Mouse (Mus musculus): ENCODE results near the gene March7. TPM values are rescaled to one million over a fixed set of nuclear protein-coding genes. Genes with fewer than 3 reads are reported as not detected.

The March7 gene
- polyA plus RNA-seq, 1 experiment from 2014 or later = 71.1 TPM

DNA sequence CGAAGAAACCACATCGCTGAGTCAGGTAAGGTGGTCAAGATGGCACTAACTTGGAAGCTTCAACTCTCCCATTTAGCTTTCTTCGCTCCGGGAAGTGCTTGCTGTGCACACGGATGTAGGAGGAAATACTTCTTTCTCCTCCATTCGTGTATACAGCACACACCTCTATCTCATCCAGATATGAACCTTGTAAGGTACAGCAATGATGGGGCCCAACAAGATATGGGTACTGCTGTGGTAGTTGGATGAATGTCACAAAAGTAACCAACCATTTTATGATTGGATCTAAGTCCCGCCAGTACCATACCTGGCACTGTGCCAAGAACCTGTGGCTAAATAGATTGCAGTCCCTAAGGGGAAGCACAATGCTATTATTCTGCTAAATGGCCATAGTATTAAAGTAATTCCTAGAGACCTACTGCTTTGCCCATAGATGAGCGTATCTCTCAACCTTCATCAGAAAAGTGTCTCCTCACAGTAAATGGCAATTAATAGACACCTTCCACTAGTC is 75.5 kb downstream of the March7 start:
- Histone ChIP-seq H3K27ac (ENCODE audit: poor library complexity, severe bottlenecking) (no peak overlapping the region), H3K4me1 (replicated peaks) (peaks cover 7% of the 10 kb centered on the region; the same call in 1 of the 2 replicates), H3K4me3 (no peak overlapping the region), H3K9me3 (replicated peaks) (no peaks in the 10 kb centered on the region), H3K27me3 (replicated peaks) (no peaks in the 10 kb centered on the region), H3K4me2 (no peak overlapping the region), H3K36me3 (no peaks in the 10 kb centered on the region), H3K9ac (no peak overlapping the region)
- WGBS = 85% methylated on average over 8 of the region's 8 CpGs
- ATAC-seq (ENCODE audit: insufficient number of reproducible peaks, low FRiP score) = no peak

DNA sequence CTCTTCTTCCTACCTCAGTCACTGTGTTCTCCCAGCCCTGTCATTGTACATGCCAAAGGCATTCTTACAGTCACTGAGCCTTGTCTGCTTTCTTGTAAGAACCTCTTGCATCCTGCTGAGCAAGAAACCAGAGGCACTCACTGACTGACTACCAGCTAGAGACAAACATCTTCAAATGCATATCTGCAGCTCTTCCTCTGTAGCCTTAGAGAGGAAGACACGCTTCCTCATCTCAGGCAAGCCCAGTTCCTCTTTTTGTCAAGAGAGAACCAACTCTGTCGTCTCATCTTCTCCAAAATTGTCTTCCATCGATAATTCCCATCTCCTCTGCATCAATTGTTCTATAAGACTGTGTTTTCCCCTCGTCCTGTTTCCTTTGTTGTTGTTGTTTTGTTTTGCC is 78.9 kb downstream of the March7 start:
- Histone ChIP-seq H3K9me3 (replicated peaks) (no peaks in the 10 kb centered on the region), H3K4me3 (no peak overlapping the region), H3K4me2 (no peak overlapping the region), H3K4me1 (replicated peaks) (peaks cover 5% of the 10 kb centered on the region; the same call in 1 of the 2 replicates), H3K27ac (ENCODE audit: poor library complexity, severe bottlenecking) (no peak overlapping the region), H3K9ac (no peak overlapping the region), H3K36me3 (no peaks in the 10 kb centered on the region), H3K27me3 (replicated peaks) (no peaks in the 10 kb centered on the region)
- whole genome bisulfite sequencing = 66% methylated on average over 4 of the region's 4 CpGs
- ATAC-seq (ENCODE audit: insufficient number of reproducible peaks, low FRiP score) = no peak

DNA sequence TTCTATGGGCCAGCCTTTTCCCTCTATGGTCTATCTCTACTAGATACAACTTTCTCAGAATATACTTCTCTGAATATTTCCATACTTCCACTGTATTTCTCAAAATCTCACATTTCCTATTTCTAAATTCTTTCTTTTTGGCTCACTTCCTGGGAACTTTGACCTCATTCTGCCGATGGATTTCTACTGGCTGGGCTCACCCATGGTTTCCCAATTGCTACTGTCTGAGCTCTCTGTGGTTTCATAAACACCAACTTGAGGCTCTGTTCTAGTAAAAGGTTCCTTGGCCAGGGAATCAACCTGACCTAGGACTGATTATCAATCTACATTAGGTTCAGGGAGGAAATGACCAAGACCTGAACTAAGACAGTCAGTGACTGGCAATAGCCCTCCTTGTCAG is 79.8 kb downstream of the March7 start:
- Histone ChIP-seq H3K27ac (ENCODE audit: poor library complexity, severe bottlenecking) (no peak overlapping the region), H3K9ac (no peak overlapping the region), H3K36me3 (no peaks in the 10 kb centered on the region), H3K4me2 (no peak overlapping the region), H3K9me3 (replicated peaks) (no peaks in the 10 kb centered on the region), H3K4me3 (no peak overlapping the region), H3K27me3 (replicated peaks) (no peaks in the 10 kb centered on the region), H3K4me1 (replicated peaks) (no peaks in the 10 kb centered on the region)
- 68% methylated on average over 1 of the region's 1 CpGs for WGBS
- ATAC-seq (ENCODE audit: insufficient number of reproducible peaks, low FRiP score) = no peak

DNA sequence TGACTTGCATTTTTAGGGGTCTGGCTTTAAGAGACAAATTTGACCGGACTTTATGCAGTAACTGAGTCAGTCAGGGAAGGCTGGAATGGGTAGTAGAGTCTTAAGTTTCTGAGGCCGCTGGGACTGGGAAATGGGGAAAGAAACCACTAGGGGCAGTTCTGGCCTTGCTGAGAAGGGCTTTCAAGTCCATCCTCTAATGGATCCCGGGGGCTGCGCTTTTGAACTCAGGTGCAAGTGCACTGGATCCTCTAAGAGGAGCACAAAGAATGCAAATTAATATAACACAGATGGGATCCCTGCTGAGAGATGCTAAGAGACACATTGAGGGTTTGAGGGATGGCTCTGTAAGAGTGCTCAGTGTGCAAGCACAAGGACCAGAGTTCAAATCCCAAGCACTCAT is 81.7 kb downstream of the March7 start:
- WGBS = 87% methylated on average over 4 of the region's 4 CpGs
- Histone ChIP-seq H3K36me3 (no peaks in the 10 kb centered on the region), H3K4me1 (replicated peaks) (no peaks in the 10 kb centered on the region), H3K27me3 (replicated peaks) (no peaks in the 10 kb centered on the region), H3K4me2 (no peak overlapping the region), H3K27ac (ENCODE audit: poor library complexity, severe bottlenecking) (no peak overlapping the region), H3K9me3 (replicated peaks) (peaks cover 4% of the 10 kb centered on the region; the same call in 1 of the 2 replicates), H3K9ac (no peak overlapping the region), H3K4me3 (no peak overlapping the region)
- no peak for ATAC-seq (ENCODE audit: insufficient number of reproducible peaks, low FRiP score)

GRCm38 (mm10) chr2:60298266-60298665 is 88.6 kb downstream of the March7 start:
- 66% methylated on average over 3 of the region's 3 CpGs for WGBS
- H3K9ac ChIP-seq = no peak overlapping the region
- H3K4me2 ChIP-seq = no peak overlapping the region
- H3K9me3 ChIP-seq (replicated peaks) = peaks cover 4% of the 10 kb centered on the region; the same call in 1 of the 2 replicates
- no peak overlapping the region for H3K27ac ChIP-seq (ENCODE audit: poor library complexity, severe bottlenecking)
- no peak overlapping the region for H3K4me3 ChIP-seq
- no peaks in the 10 kb centered on the region for H3K4me1 ChIP-seq (replicated peaks)
- no peaks in the 10 kb centered on the region for H3K27me3 ChIP-seq (replicated peaks)
- H3K36me3 ChIP-seq = no peaks in the 10 kb centered on the region
- ATAC-seq (ENCODE audit: insufficient number of reproducible peaks, low FRiP score) = no peak

DNA sequence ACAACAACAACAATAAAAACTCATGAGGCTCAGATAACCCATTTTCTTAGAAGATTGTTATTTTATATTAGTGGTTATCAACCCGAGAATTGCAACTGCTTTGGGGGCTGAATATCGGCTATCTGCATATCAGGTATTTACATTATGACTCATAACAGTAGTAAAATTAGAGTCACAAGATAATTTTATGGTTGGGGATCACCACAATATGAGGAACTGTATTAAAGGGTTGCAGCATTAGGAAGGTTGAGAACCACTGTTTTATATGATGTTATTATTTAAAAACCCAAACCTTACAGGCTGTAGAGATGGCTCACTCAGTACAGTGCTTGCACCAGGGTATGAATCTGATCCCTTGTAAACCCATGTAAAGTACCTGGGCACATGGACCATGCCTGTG is 89.6 kb downstream of the March7 start:
- no peak overlapping the region for H3K4me3 ChIP-seq
- WGBS = 82% methylated on average over 2 of the region's 2 CpGs

More for the DNA sequence above, 89.6 kb downstream of the March7 start:
- Histone ChIP-seq H3K9me3 (replicated peaks) (peaks cover 4% of the 10 kb centered on the region; the same call in 1 of the 2 replicates), H3K9ac (no peak overlapping the region), H3K27me3 (replicated peaks) (no peaks in the 10 kb centered on the region), H3K36me3 (no peaks in the 10 kb centered on the region), H3K4me2 (no peak overlapping the region), H3K27ac (ENCODE audit: poor library complexity, severe bottlenecking) (no peak overlapping the region), H3K4me1 (replicated peaks) (no peaks in the 10 kb centered on the region)
- no peak for ATAC-seq (ENCODE audit: insufficient number of reproducible peaks, low FRiP score)

Other genes with a start within 250 kb of the March7 start
- 54.8 and 55.9 TPM in 2 replicates for gene Baz2b, start within 50 bp of the March7 start, polyA plus RNA-seq (2016; fragmentation: Nextera tagmentation; extraction: Ambion mirVana)
- gene Cd302, start 74.6 kb downstream of the March7 start, polyA plus RNA-seq (2016; fragmentation: Nextera tagmentation; extraction: Ambion mirVana) = 23.3 and 23.9 TPM in 2 replicates
- 2.6 and 2.9 TPM in 2 replicates for gene Ly75, start 173.4 kb downstream of the March7 start, polyA plus RNA-seq (2016; fragmentation: Nextera tagmentation; extraction: Ambion mirVana)